Mouse (Mus musculus) liver, postnatal 0 days (tissue): ENCODE measurements around the gene Chn2.

Experiments used
- CTCF ChIP-seq: sonication (generic); IDR thresholded peaks from 2 replicates; pipeline ENCODE4 v1.5.1; 2016; ENCODE audit warnings: antibody characterized with exemption, low read depth
- EP300 ChIP-seq: IDR thresholded peaks from 2 replicates; pipeline ENCODE4 v1.6.1; 2016; ENCODE audit warnings: antibody characterized with exemption, low read depth, mild to moderate bottlenecking

DNA sequence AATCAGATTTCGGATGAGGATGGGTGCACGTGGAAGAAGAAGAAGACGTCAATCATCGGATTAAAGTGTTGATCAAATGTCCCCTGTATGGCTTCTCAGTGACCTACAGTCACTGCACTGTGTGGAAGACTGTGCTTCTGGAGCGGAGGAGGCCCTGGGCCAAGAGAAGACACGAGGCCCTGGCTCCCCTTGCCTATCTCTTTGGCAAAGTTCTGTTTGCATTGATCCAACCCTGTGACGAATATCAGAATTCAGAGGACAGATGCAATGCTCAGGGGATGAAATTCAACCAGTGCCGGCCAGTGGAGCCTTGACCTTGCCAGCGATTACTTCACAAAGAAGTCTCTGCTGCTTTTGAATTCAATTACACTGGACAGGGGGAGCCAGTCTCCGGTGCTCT is 217.0 kb downstream of the Chn2 start:
- TF ChIP-seq CTCF, result no peak
- TF ChIP-seq EP300, result no peak
